Mouse (Mus musculus) lung, adult 2 months (tissue): ENCODE data around the gene Mrgbp. TPM values are rescaled to one million over a fixed set of nuclear protein-coding genes. Genes with fewer than 3 reads are reported as not detected.

Experiments used
- DNase-seq: peaks from one replicate; pipeline ENCODE4 v3.0.0; 2022
- H3K4me1 ChIP-seq: fragments of 200-500 bp; 2 replicates; pipeline ENCODE4 v1.6.1; 2011; ENCODE audit warnings: low read length; ENCODE audit not compliant: control insufficient read depth, insufficient read depth
- H3K4me3 ChIP-seq: fragments of 200-500 bp; replicated peaks from 2 replicates; pipeline ENCODE3; 2011; ENCODE audit warnings: low read depth, mild to moderate bottlenecking, control low read depth, low read length; ENCODE audit errors: extremely low read depth
- CTCF ChIP-seq: fragments of 200-500 bp; IDR thresholded peaks from 2 replicates; pipeline ENCODE4 v1.5.1; 2011; ENCODE audit warnings: mild to moderate bottlenecking, low read length, control low read depth; ENCODE audit not compliant: insufficient read depth
- POLR2A ChIP-seq: fragments of 200-500 bp; IDR thresholded peaks from 2 replicates; pipeline ENCODE4 v1.6.1; 2011; ENCODE audit warnings: low read depth, mild to moderate bottlenecking, control low read depth, low read length, borderline replicate concordance; ENCODE audit errors: extremely low read depth
- WGBS: fragments of 180-500 bp; shearing (Covaris S2); methylation state at CpG from one replicate; pipeline ENCODE4 v1.1.7; 2018; 5-methylcytosine and 5-hydroxymethylcytosine counted together
- polyA plus RNA-seq: library from polyadenylated mRNA; depleted of rRNA; stranded (reverse); fragments of >200 nt; gene quantifications from 2 replicates; pipeline ENCODE4 v1.2.3, GENCODE M21; 2012; rRNA removed

The Mrgbp gene
- 25.4 and 27.6 TPM in 2 replicates for polyA plus RNA-seq

- TF ChIP-seq POLR2A (no peak), CTCF (no peak)
- no peak for DNase-seq
- H3K4me1 ChIP-seq, result peaks cover 12% of the 10 kb centered on the region
- no peak within 1 kb of the TSS for H3K4me3 ChIP-seq
- WGBS, result 70% methylated on average over 3 of the region's 3 CpGs
Observed at GRCm38 (mm10) chr2:180581002-180581401, at the start of gene Mrgbp. Mrgbp (plus strand) TSS chr2:180581304.

- DNase-seq, result no peak
- TF ChIP-seq CTCF, result no peak
- TF ChIP-seq POLR2A, result no peak
- no peaks in the 10 kb centered on the region for H3K4me1 ChIP-seq
- 71% methylated on average over 7 of the region's 7 CpGs for WGBS
- H3K4me3 ChIP-seq, result no peak overlapping the region
Observed at GRCm38 (mm10) chr2:180531671-180532385, 49.3 kb upstream of the Mrgbp start.

- Histone ChIP-seq H3K4me3 (no peak overlapping the region), H3K4me1 (no peaks in the 10 kb centered on the region)
- TF ChIP-seq CTCF (no peak), POLR2A (no peak)
- WGBS, result 40% methylated on average over 6 of the region's 6 CpGs
- no peak for DNase-seq
Observed at GRCm38 (mm10) chr2:180532386-180532995, 48.6 kb upstream of the Mrgbp start.

GRCm38 (mm10) chr2:180533237-180533636 is 47.9 kb upstream of the Mrgbp start:
- no peaks in the 10 kb centered on the region for H3K4me1 ChIP-seq

GRCm38 (mm10) chr2:180543675-180544074 is 37.4 kb upstream of the Mrgbp start:
- DNase-seq, result no peak
- no peak overlapping the region for H3K4me3 ChIP-seq
- TF ChIP-seq POLR2A (no peak), CTCF (no peak)
- H3K4me1 ChIP-seq, result no peaks in the 10 kb centered on the region
- 75% methylated on average over 2 of the region's 2 CpGs for WGBS

More at GRCm38 (mm10) chr2:180533237-180533636, 47.9 kb upstream of the Mrgbp start:
- 47% methylated on average over 4 of the region's 4 CpGs for WGBS
- no peak for DNase-seq
- H3K4me3 ChIP-seq, result no peak overlapping the region
- TF ChIP-seq POLR2A, result no peak
- no peak for TF ChIP-seq CTCF

- Histone ChIP-seq H3K4me1 (no peaks in the 10 kb centered on the region), H3K4me3 (no peak overlapping the region)
- no peak for TF ChIP-seq CTCF
- no peak for TF ChIP-seq POLR2A
- no peak for DNase-seq
- WGBS, result 57% methylated on average over 18 of the region's 18 CpGs
Observed at GRCm38 (mm10) chr2:180545046-180545445, 36.1 kb upstream of the Mrgbp start.

- Histone ChIP-seq H3K4me1 (no peaks in the 10 kb centered on the region), H3K4me3 (no peak overlapping the region)
- TF ChIP-seq POLR2A (no peak), CTCF (no peak)
- 21% methylated on average over 8 of the region's 8 CpGs for WGBS
- DNase-seq, result no peak
Observed at GRCm38 (mm10) chr2:180547384-180548106, 33.6 kb upstream of the Mrgbp start.

GRCm38 (mm10) chr2:180552340-180552739 is 28.8 kb upstream of the Mrgbp start:
- no peaks in the 10 kb centered on the region for H3K4me1 ChIP-seq
- no peak for TF ChIP-seq POLR2A
- TF ChIP-seq CTCF, result no peak
- no peak for DNase-seq
- no peak overlapping the region for H3K4me3 ChIP-seq
- 78% methylated on average over 3 of the region's 3 CpGs for WGBS

GRCm38 (mm10) chr2:180555219-180555618 is 25.9 kb upstream of the Mrgbp start:
- WGBS, result 50% methylated on average over 3 of the region's 3 CpGs
- H3K4me1 ChIP-seq, result no peaks in the 10 kb centered on the region

More at GRCm38 (mm10) chr2:180555219-180555618, 25.9 kb upstream of the Mrgbp start:
- no peak for TF ChIP-seq CTCF
- no peak for TF ChIP-seq POLR2A
- no peak overlapping the region for H3K4me3 ChIP-seq
- DNase-seq, result no peak
